Mouse (Mus musculus) intestine, embryonic 15.5 days (tissue): ENCODE measurements around the gene Nefh. TPM values are rescaled to one million over a fixed set of nuclear protein-coding genes. Genes with fewer than 3 reads are reported as not detected.
A peak's percentile ranks its signal among the peaks of the same experiment; 100 is the strongest.

ENCODE experiments used
- ATAC-seq: fragments of 200-750 bp; cut with Nextera tagmentation; 2 replicates; pipeline ENCODE4 v1.8.0; 2017; ENCODE audit warnings: moderate TSS enrichment, moderate library complexity
- H3K27ac ChIP-seq: fragments of 300-500 bp; sonication (generic); 2 replicates; pipeline ENCODE4 v1.5.1; 2015; ENCODE audit warnings: mild to moderate bottlenecking, inconsistent platforms
- H3K27me3 ChIP-seq: fragments of 300-500 bp; sonication (generic); replicated peaks from 2 replicates; pipeline ENCODE4 v1.6.1; 2015; ENCODE audit warnings: inconsistent platforms
- H3K36me3 ChIP-seq: fragments of 300-500 bp; sonication (generic); 2 replicates; pipeline ENCODE4 v1.6.1; 2015; ENCODE audit warnings: inconsistent platforms
- H3K4me1 ChIP-seq: fragments of 300-500 bp; sonication (generic); replicated peaks from 2 replicates; pipeline ENCODE4 v1.6.1; 2015; ENCODE audit warnings: inconsistent platforms
- H3K4me2 ChIP-seq: fragments of 300-500 bp; sonication (generic); replicated peaks from 2 replicates; pipeline ENCODE4 v1.6.1; 2015; ENCODE audit warnings: mild to moderate bottlenecking, inconsistent platforms
- H3K4me3 ChIP-seq: fragments of 300-500 bp; sonication (generic); replicated peaks from 2 replicates; pipeline ENCODE4 v1.5.1; 2015; ENCODE audit warnings: inconsistent platforms
- H3K9ac ChIP-seq: fragments of 300-500 bp; sonication (generic); 2 replicates; pipeline ENCODE4 v1.6.1; 2015; ENCODE audit warnings: inconsistent platforms
- H3K9me3 ChIP-seq: fragments of 300-500 bp; sonication (generic); 2 replicates; pipeline ENCODE4 v1.6.1; 2016; ENCODE audit warnings: inconsistent platforms
- WGBS: fragments of 180-500 bp; shearing (Covaris S2); methylation state at CpG from one replicate; pipeline ENCODE4 v1.1.7; 2015; 5-methylcytosine and 5-hydroxymethylcytosine counted together
- polyA plus RNA-seq: library from polyadenylated mRNA; unstranded; fragments of >200 nt; fragmentation: Nextera tagmentation; extraction: Ambion mirVana; gene quantifications from 2 replicates; pipeline ENCODE4 v1.2.1, GENCODE M21; 2015

The Nefh gene
- polyA plus RNA-seq, result 0.58 and 0.76 TPM in 2 replicates

DNA sequence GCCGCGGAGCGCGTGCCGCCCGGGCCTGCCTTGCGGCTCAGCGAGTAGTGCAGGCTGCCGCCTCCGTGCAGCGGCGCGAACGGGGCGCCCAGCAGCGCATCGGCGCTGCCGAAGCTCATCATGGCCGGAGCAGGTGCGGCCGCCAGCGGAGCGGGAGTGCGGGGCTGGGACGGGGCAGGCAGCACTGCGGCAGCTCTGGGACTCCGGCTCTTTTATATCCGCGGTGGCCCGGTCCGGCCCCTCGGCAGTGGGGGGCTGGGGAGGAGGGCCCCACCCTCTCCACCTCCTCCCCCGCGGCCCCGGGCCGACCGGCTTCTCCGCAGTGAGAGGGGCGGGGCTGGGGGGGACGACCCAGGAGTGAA, at the start of gene Nefh:
Gene Nefh, minus strand, starts transcription at position 252 of the 362 bp plus-strand sequence.
- ATAC-seq, result peak; percentile 37; the same call in 1 of the 2 replicates
- 2% methylated on average over 41 of the region's 41 CpGs for WGBS
- peaks cover 13% of the 10 kb centered on the region for H3K4me1 ChIP-seq
- H3K9me3 ChIP-seq, result no peaks in the 10 kb centered on the region
- H3K36me3 ChIP-seq, result no peaks in the 10 kb centered on the region
- peak within 1 kb of the TSS; percentile 46 for H3K4me3 ChIP-seq
- no peak within 1 kb of the TSS for H3K27ac ChIP-seq
- peak within 1 kb of the TSS; percentile 94 for H3K4me2 ChIP-seq
- peaks cover 67% of the 10 kb centered on the region for H3K27me3 ChIP-seq
- H3K9ac ChIP-seq, result no peak within 1 kb of the TSS; the same call in 1 of the 2 replicates

GRCm38 (mm10) chr11:4996621-4997199, 48.8 kb upstream of the Nefh start:
- no peak overlapping the region for H3K4me3 ChIP-seq
- no peaks in the 10 kb centered on the region for H3K27me3 ChIP-seq
- no peaks in the 10 kb centered on the region; the same call in 1 of the 2 replicates for H3K36me3 ChIP-seq
- WGBS, result 69% methylated on average over 5 of the region's 5 CpGs
- no peaks in the 10 kb centered on the region for H3K9me3 ChIP-seq
- ATAC-seq, result peak; percentile 39; the same call in 1 of the 2 replicates
- H3K27ac ChIP-seq, result no peak overlapping the region
- H3K9ac ChIP-seq, result no peak overlapping the region
- peaks cover 13% of the 10 kb centered on the region for H3K4me1 ChIP-seq
- H3K4me2 ChIP-seq, result no peak overlapping the region

GRCm38 (mm10) chr11:4995676-4996075, 47.8 kb upstream of the Nefh start:
- no peak overlapping the region for H3K27ac ChIP-seq
- WGBS, result 88% methylated on average over 3 of the region's 3 CpGs
- no peak overlapping the region for H3K4me2 ChIP-seq
- ATAC-seq, result no peak
- peaks cover 13% of the 10 kb centered on the region for H3K4me1 ChIP-seq
- no peak overlapping the region for H3K9ac ChIP-seq
- no peak overlapping the region for H3K4me3 ChIP-seq
- no peaks in the 10 kb centered on the region for H3K9me3 ChIP-seq
- no peaks in the 10 kb centered on the region; the same call in 1 of the 2 replicates for H3K36me3 ChIP-seq
- H3K27me3 ChIP-seq, result no peaks in the 10 kb centered on the region

DNA sequence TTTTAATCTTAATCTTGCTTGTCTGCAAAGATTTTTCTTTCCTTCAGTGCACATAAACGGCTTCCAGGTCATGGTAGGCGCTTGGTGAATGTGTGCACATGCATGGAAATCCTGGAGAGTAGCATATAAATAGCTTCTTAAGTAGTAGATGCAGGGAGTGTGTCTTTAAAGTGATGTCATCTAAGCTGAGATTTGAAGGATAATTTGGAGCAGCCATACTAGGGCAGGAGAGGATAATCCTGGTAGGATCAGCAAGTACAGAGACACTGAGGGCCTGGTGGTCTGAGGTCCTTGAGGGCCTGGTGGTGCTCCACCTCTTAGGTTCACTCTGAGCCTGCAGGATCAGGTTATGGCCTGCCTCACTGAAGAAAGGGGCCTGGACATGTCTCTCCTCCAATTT, 44.6 kb upstream of the Nefh start:
- Histone ChIP-seq H3K27me3 (no peaks in the 10 kb centered on the region), H3K4me2 (no peak overlapping the region), H3K27ac (no peak overlapping the region), H3K9me3 (no peaks in the 10 kb centered on the region), H3K4me3 (no peak overlapping the region), H3K9ac (no peak overlapping the region), H3K36me3 (no peaks in the 10 kb centered on the region; the same call in 1 of the 2 replicates), H3K4me1 (peaks cover 16% of the 10 kb centered on the region)
- WGBS, result 85% methylated on average over 2 of the region's 2 CpGs
- ATAC-seq, result no peak

DNA sequence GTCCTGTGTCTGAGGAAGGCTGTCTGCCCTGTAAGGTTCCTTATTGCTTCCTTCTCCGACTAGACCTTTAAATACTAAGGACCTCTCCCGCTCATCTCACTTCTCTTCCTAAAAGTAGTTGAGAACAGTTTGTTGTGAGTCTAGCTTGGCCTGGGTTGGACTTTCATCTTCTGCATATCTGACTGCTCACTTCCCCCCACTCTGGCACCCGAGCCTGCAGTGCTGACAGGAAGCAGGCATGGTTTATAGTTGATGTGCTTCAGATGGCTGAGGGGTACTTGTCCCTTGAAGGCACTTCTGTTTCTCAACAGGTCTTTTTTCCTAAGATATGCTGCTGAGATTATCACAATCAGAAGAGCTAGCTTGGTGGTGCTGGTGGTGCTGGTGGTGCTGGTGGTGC, 41.3 kb upstream of the Nefh start:
- Histone ChIP-seq H3K9me3 (no peaks in the 10 kb centered on the region), H3K9ac (no peak overlapping the region), H3K4me3 (no peak overlapping the region), H3K4me2 (no peak overlapping the region), H3K27ac (no peak overlapping the region), H3K36me3 (no peaks in the 10 kb centered on the region), H3K4me1 (peaks cover 20% of the 10 kb centered on the region), H3K27me3 (no peaks in the 10 kb centered on the region)
- ATAC-seq, result no peak
- WGBS, result 62% methylated on average over 3 of the region's 3 CpGs

GRCm38 (mm10) chr11:4987487-4987852, 39.6 kb upstream of the Nefh start:
- peak; percentile 11; the same call in 1 of the 2 replicates for ATAC-seq
- peak overlapping the region; percentile 73 for H3K4me3 ChIP-seq
- H3K27me3 ChIP-seq, result no peaks in the 10 kb centered on the region
- no peak overlapping the region for H3K27ac ChIP-seq
- WGBS, result 47% methylated on average over 11 of the region's 11 CpGs
- H3K9ac ChIP-seq, result peak overlapping the region; percentile 63
- H3K4me1 ChIP-seq, result peaks cover 20% of the 10 kb centered on the region
- no peaks in the 10 kb centered on the region for H3K36me3 ChIP-seq
- H3K4me2 ChIP-seq, result peak overlapping the region; percentile 87
- no peaks in the 10 kb centered on the region for H3K9me3 ChIP-seq

- Histone ChIP-seq H3K36me3 (no peaks in the 10 kb centered on the region), H3K4me3 (peak within 1 kb of the TSS; percentile 73), H3K4me1 (peaks cover 20% of the 10 kb centered on the region), H3K27ac (peak within 1 kb of the TSS; percentile 62), H3K4me2 (peak within 1 kb of the TSS; percentile 87), H3K9ac (peak within 1 kb of the TSS; percentile 63), H3K9me3 (no peaks in the 10 kb centered on the region), H3K27me3 (no peaks in the 10 kb centered on the region)
- ATAC-seq, result peak; percentile 96
- under 1% methylated on average over 62 of the region's 62 CpGs for WGBS
Measured at GRCm38 (mm10) chr11:4986695-4987486, 39.0 kb upstream of the Nefh start, which contains the start of gene Ap1b1. Ap1b1 (plus strand) TSS chr11:4986824.

- Histone ChIP-seq H3K27ac (no peak overlapping the region), H3K9me3 (no peaks in the 10 kb centered on the region), H3K36me3 (no peaks in the 10 kb centered on the region), H3K9ac (no peak overlapping the region), H3K4me2 (no peak overlapping the region), H3K4me3 (no peak overlapping the region), H3K27me3 (no peaks in the 10 kb centered on the region), H3K4me1 (peaks cover 20% of the 10 kb centered on the region)
- 72% methylated on average over 3 of the region's 3 CpGs for WGBS
- ATAC-seq, result no peak
Measured at GRCm38 (mm10) chr11:4984799-4985198, 36.9 kb upstream of the Nefh start.

DNA sequence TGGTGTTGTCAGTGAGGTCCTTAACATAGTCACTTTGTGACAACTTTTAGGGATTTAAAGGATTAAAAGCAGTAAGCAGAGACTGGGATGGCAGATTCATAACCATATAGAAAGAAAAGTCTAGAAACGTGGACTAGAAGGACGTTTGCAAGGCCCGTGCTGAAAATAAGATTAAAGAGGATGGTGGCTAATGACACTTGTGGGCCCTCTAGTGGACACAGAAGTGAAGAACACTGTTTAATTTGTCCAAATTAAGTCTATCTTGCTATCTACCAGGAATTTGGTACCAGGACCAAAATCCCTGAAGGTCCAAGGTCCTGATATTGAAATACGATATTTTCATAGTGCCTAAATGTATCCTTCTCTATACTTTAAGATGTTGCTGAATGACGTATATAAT, 36.4 kb upstream of the Nefh start:
- ATAC-seq, result no peak
- Histone ChIP-seq H3K27ac (no peak overlapping the region), H3K9ac (no peak overlapping the region), H3K4me3 (no peak overlapping the region), H3K36me3 (no peaks in the 10 kb centered on the region), H3K4me1 (peaks cover 19% of the 10 kb centered on the region), H3K27me3 (no peaks in the 10 kb centered on the region), H3K9me3 (no peaks in the 10 kb centered on the region), H3K4me2 (peak overlapping the region; percentile 35)
- WGBS, result 2% methylated on average over 5 of the region's 5 CpGs

- no peaks in the 10 kb centered on the region for H3K36me3 ChIP-seq
- no peak overlapping the region for H3K27ac ChIP-seq
- H3K9ac ChIP-seq, result no peak overlapping the region
- H3K27me3 ChIP-seq, result no peaks in the 10 kb centered on the region
- H3K4me1 ChIP-seq, result peaks cover 13% of the 10 kb centered on the region
- H3K4me2 ChIP-seq, result no peak overlapping the region
- ATAC-seq, result no peak
- 58% methylated on average over 2 of the region's 2 CpGs for WGBS
- H3K9me3 ChIP-seq, result no peaks in the 10 kb centered on the region
- no peak overlapping the region for H3K4me3 ChIP-seq
Measured at GRCm38 (mm10) chr11:4983538-4983937, 35.7 kb upstream of the Nefh start.

GRCm38 (mm10) chr11:4983010-4983409, 35.1 kb upstream of the Nefh start:
- Histone ChIP-seq H3K27me3 (no peaks in the 10 kb centered on the region), H3K9ac (no peak overlapping the region), H3K4me2 (no peak overlapping the region), H3K4me1 (peaks cover 9% of the 10 kb centered on the region; the same call in 1 of the 2 replicates), H3K9me3 (no peaks in the 10 kb centered on the region), H3K4me3 (no peak overlapping the region), H3K27ac (no peak overlapping the region), H3K36me3 (no peaks in the 10 kb centered on the region)
- WGBS, result 72% methylated on average over 3 of the region's 3 CpGs
- ATAC-seq, result no peak

DNA sequence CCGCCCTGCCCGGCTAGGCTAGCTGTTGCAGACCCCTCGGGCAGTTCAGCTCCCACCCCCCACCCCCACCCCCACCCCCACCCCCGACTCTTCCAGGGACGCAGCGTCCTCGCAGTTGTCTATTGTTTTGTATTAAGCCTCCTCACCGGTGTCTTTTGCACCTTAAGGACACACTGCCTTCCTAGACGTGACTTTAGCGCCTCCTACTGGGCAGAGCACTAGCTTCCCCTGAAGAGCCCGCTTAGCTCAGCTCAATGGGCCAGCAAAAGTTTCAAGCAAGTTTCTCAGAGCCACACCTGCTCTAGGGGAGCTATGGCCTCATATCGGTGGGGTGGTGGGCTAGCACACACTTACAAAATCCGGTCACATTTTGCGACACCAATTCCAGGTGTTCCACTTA, 27.8 kb upstream of the Nefh start:
- Histone ChIP-seq H3K4me2 (0 out of 2 replicates have a peak overlapping the region, but pooled peaks have one; percentile 31), H3K4me1 (no peaks in the 10 kb centered on the region), H3K36me3 (no peaks in the 10 kb centered on the region), H3K27me3 (no peaks in the 10 kb centered on the region), H3K27ac (no peak overlapping the region), H3K4me3 (no peak overlapping the region), H3K9me3 (no peaks in the 10 kb centered on the region), H3K9ac (no peak overlapping the region)
- 3% methylated on average over 14 of the region's 14 CpGs for WGBS
- 0 out of 2 replicates have a peak, but pooled peaks have one; percentile 61 for ATAC-seq
